Mouse (Mus musculus) layer of hippocampus, adult 18-20 months (tissue): ENCODE measurements around the gene Zscan2. TPM values are rescaled to one million over a fixed set of nuclear protein-coding genes. Genes with fewer than 3 reads are reported as not detected.

Experiments
- DNase-seq, 2 experiments: peaks; one replicate each; pipeline ENCODE4 v3.0.0; 2022; ENCODE audit warnings: low spot score in 2 of 2
- long read RNA-seq: library from polyadenylated mRNA; stranded (forward); transcript quantifications from one replicate; pipeline ENCODE4 v2.0.0, GENCODE M21; 2021
- total RNA-seq, 2 experiments: library from RNA; stranded (reverse); gene quantifications; 2 replicates each; pipeline ENCODE4 v1.2.3; 2021

The Zscan2 gene
- 10 to 100 TPM; 14.7 to 16.3 TPM for total RNA-seq
- long read RNA-seq, partial matches to known transcripts, result 0 of 6 reads
- long read RNA-seq, other reads (novel, unspliced or antisense), result 1 of 6 reads

GRCm38 (mm10) chr7:80860729-80861274 is at the start of gene Zscan2:
TSS of gene Zscan2 (plus strand) at chr7:80860920.
- peak; percentile 88 to 95 for DNase-seq

GRCm38 (mm10) chr7:80813397-80813796 is 47.3 kb upstream of the Zscan2 start:
- DNase-seq, result no peak

GRCm38 (mm10) chr7:80816641-80817040 is 44.1 kb upstream of the Zscan2 start:
- no peak for DNase-seq

- DNase-seq, result no peak
Measured at GRCm38 (mm10) chr7:80820838-80821237, 39.9 kb upstream of the Zscan2 start.

- DNase-seq, result no peak
Measured at GRCm38 (mm10) chr7:80823267-80823666, 37.5 kb upstream of the Zscan2 start.

GRCm38 (mm10) chr7:80823875-80824682 is 36.6 kb upstream of the Zscan2 start:
- no peak for DNase-seq

- DNase-seq, result no peak
Measured at GRCm38 (mm10) chr7:80825843-80826403, 34.8 kb upstream of the Zscan2 start, which contains the start of gene Iqgap1. TSS of gene Iqgap1 (minus strand) at chr7:80825974.

GRCm38 (mm10) chr7:80828146-80828860 is 32.4 kb upstream of the Zscan2 start:
- DNase-seq, result peak; percentile 32 to 41

GRCm38 (mm10) chr7:80830193-80830803 is 30.4 kb upstream of the Zscan2 start:
- DNase-seq, result no peak

- DNase-seq, result no peak
Measured at GRCm38 (mm10) chr7:80832191-80832590, 28.5 kb upstream of the Zscan2 start.

- peak in 1 of 2 experiments; percentile 26 for DNase-seq
Measured at GRCm38 (mm10) chr7:80832996-80833650, 27.6 kb upstream of the Zscan2 start.

- no peak for DNase-seq
Measured at GRCm38 (mm10) chr7:80833651-80834532, 26.8 kb upstream of the Zscan2 start.

- no peak for DNase-seq
Measured at GRCm38 (mm10) chr7:80835984-80836652, 24.6 kb upstream of the Zscan2 start.

- no peak for DNase-seq
Measured at GRCm38 (mm10) chr7:80837736-80838135, 23.0 kb upstream of the Zscan2 start.

GRCm38 (mm10) chr7:80838247-80838646 is 22.5 kb upstream of the Zscan2 start:
- no peak for DNase-seq

GRCm38 (mm10) chr7:80839755-80840154 is 21.0 kb upstream of the Zscan2 start:
- no peak for DNase-seq

GRCm38 (mm10) chr7:80840241-80840640 is 20.5 kb upstream of the Zscan2 start:
- DNase-seq, result no peak

- peak in 1 of 2 experiments; percentile 36 for DNase-seq
Measured at GRCm38 (mm10) chr7:80840937-80841336, 19.8 kb upstream of the Zscan2 start.

GRCm38 (mm10) chr7:80842132-80842531 is 18.6 kb upstream of the Zscan2 start:
- DNase-seq, result no peak
